Mouse (Mus musculus) lung, adult 10 weeks (tissue): Measurements from ENCODE around the gene Lrrn3. TPM values are rescaled to one million over a fixed set of nuclear protein-coding genes. Genes with fewer than 3 reads are reported as not detected.

Source experiments
- polyA plus RNA-seq: library from polyadenylated mRNA; stranded (reverse); fragments of 350-450 nt; fragmentation: Illumina TruSeq; extraction: RNeasy Lipid Tissue Mini Kit (QIAGEN cat#74804); gene quantifications from one replicate; pipeline ENCODE4 v1.2.3, GENCODE M21; 2014; ENCODE audit warnings: low read depth, low replicate concordance; ENCODE audit not compliant: insufficient read depth

Lrrn3 gene
- polyA plus RNA-seq: 2.5 TPM

GRCm38 (mm10) chr12:41486331-41486730 lies at the start of gene Lrrn3:
TSS of gene Lrrn3 (minus strand) at chr12:41486431.

